Mouse (Mus musculus) gastrocnemius, postnatal 10 days (tissue): ENCODE results near the gene Minar1. TPM values are rescaled to one million over a fixed set of nuclear protein-coding genes. Genes with fewer than 3 reads are reported as not detected.

Experiments used
- DNase-seq: peaks from one replicate; pipeline ENCODE4 v3.0.0; 2021; ENCODE audit warnings: mixed read lengths
- long read RNA-seq, 2 experiments: library from polyadenylated mRNA; stranded (forward); transcript quantifications; one replicate each; pipeline ENCODE4 v2.0.0; 2021
- total RNA-seq, 2 experiments: library from RNA; stranded (reverse); gene quantifications; 2 replicates each; pipeline ENCODE4 v1.2.3; 2021

Gene Minar1
- under 1 TPM; 0.12 to 0.23 TPM for total RNA-seq
- long read RNA-seq, experiment 1: 0 reads
- long read RNA-seq, experiment 2: 0 reads

- peak; percentile 10 for DNase-seq
Observed at GRCm38 (mm10) chr9:89623006-89623760, at the start of gene Minar1. Gene Minar1 (minus strand): TSS chr9:89623125.

GRCm38 (mm10) chr9:89669878-89670277 is 47.0 kb upstream of the Minar1 start:
- no peak for DNase-seq

DNA sequence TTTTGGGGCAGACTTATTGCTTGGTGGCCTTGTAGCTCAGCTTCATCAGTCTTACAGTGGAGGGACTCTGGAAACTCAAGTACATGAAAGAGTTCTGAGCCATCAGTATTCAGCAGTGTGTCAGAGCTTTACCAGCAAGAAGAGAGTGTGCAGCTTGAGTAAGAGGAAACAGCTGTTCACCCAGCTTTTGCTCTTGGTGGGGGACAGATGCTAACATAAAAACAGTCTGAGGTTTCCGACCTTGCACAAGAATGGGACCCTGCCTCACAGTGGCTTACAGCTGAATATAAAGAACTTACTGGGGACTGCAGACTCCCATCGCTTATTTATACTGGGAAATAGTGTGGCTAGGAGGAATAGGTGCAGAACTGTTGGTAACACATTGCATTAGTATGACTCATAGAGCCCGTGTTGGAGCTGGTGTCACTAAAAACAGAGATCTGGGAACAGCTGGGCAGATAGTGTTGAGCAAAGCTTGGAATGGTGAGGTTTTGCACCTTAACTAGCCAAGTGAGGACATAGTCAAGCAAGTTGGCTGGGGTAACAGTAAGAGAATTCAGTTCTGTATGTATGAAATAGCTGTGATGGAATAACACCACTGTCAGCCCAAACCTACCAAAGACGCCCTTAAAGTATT is 44.5 kb upstream of the Minar1 start:
- DNase-seq: no peak

DNA sequence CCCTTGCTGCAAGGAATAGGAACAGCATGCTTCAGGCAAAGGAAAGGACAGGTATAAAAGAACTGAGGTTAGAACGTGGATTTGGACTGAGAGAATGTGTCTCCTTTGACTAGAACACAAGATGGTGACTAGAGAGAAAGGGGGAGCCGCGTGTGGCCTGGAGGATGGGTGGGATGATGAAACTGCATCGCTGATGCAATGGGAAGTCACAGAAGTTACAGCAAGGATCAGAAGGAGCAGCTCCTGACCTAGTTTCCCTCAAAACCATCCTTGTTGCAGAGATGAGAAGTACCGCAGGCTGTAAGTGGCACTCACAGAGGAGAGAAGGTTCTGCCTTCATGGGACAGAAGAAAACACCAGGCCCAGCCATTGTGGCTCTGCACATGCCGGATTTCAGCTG is 28.0 kb upstream of the Minar1 start:
- DNase-seq: no peak

GRCm38 (mm10) chr9:89637453-89637852 is 14.5 kb upstream of the Minar1 start:
- DNase-seq: no peak

DNA sequence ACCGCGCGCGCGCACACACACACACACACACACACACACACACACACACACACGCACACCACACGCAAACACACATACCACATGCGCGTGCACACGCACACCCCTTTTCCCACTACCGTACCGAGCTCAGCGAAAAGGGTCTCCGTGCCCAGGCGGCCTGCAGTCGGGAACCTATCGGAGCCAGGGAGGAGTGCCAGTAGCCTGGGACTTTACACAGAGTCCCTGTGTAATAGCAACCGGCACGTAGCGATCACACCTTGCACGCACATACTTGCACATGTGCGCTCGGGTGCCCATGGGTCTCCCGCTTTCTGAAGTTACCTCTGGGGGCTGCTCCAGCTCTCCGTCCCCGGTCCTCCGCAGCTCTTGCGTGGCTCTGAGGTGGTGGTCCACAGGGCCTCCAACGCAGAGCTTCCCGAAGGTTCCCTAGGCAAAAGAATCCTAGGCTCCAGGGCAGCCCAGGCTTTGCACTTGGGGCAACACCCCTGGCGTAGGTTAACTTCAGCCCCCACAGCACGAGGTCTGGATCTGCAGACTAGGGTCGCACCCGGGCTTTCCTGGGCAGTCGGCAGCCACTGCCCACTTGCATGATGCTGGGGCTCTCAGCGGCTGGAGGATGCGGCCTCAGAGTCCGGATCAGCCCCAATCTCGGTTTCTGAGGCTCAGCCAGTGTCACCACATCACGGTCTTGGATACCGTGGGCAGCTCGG is 474 bp downstream of the Minar1 start:
- no peak for DNase-seq

- no peak for DNase-seq
Observed at GRCm38 (mm10) chr9:89621750-89622149, 1.2 kb downstream of the Minar1 start.

DNA sequence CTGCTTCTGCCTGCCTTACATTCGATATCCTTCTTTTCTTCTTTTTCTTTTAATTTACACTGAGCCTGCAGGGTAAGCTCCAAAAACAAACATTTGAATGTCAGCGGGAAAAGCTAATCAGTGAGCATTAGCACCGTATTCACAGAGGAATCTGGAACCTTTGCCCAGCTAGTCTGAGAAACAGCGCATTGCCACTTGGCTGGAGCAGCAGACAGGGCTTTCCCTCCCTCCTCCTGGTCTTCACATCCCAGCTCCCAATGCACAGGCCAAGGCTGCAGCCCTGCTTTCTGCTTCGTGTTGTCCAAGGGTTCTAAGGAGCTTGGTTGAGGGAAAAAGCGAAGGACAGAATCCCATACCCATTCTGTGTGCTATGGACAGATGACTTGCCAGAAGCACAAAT is 2.6 kb downstream of the Minar1 start:
- no peak for DNase-seq

DNA sequence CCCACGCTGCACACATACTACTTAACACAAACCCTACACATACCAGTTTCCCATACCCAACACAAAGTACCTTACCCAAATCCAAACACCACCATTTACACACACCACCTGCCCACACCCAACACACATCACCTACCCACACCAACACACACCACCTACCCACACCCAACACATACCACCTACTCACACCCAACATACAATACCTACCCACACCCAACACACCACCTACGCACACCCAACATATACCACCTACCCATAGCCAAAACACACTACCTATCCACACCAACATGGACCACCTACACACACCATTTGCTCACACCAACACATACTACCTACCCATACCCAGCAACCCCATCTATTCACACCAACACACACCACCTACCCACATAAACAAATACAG is 6.0 kb downstream of the Minar1 start:
- no peak for DNase-seq

- no peak for DNase-seq
Observed at GRCm38 (mm10) chr9:89610592-89610991, 12.3 kb downstream of the Minar1 start.

DNA sequence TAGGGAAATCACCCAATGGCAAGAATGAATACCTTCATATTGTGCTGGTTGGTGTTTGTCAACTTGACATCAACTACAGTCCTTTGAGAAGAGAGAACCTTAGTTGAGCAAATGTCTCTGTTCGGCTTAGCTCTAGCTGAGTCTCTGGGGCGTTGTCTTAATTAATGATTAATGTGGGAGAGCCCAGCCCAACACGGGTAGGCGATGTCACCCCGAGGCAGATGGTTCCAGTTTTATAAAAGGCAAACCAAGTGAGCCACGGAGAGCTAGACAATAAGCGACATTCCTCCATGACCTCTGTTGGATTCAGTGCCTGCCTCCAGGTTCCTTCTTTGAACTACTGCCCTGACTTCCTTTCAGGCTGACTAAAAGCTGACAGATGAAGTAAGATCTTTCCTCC is 15.6 kb downstream of the Minar1 start:
- no peak for DNase-seq

- no peak for DNase-seq
Observed at GRCm38 (mm10) chr9:89606256-89606655, 16.7 kb downstream of the Minar1 start.

- no peak for DNase-seq
Observed at GRCm38 (mm10) chr9:89601891-89602290, 21.0 kb downstream of the Minar1 start.

GRCm38 (mm10) chr9:89600677-89601076 is 22.2 kb downstream of the Minar1 start:
- no peak for DNase-seq

DNA sequence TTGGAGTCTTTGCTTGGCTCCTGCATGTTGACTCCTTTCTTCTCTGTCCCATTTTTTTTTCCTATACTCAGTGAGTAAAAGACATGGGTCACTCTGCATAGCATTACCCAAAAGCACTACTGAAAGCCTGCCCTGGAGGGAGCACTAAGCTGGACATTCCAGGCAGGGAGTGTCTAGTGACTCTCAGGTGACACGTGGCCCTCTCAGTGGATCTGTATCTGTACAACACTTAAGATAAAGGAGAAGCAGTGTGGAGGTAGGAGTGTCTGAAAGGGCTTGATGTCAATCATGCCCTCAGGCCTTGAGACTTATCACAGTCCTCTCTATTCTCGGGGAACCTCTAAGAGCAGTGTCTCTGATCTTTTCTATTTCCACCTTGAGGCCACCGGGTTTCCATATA is 25.9 kb downstream of the Minar1 start:
- DNase-seq: no peak

- DNase-seq: no peak
Observed at GRCm38 (mm10) chr9:89596392-89596791, 26.5 kb downstream of the Minar1 start.

- DNase-seq: no peak
Observed at GRCm38 (mm10) chr9:89592391-89592790, 30.5 kb downstream of the Minar1 start.

- DNase-seq: no peak
Observed at GRCm38 (mm10) chr9:89578422-89578821, 44.5 kb downstream of the Minar1 start.

DNA sequence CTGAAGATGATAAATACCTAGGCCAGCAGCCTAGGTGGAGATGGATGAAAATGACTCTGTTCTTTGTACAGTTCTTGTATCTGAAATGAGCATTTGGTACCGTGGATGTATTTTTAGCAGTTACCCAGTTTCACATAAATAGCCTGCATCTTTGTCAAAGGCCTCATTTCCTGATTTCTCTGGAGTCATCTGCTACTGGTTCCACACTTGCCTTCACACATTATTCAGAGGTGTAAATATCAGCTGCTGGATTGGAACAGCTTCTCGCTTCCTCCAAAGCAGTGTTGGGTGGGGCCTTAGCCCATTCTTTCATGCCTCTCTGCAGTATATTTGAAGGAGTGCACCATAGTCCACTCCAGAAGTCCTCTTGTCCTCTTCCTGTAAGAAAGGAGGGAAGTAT is 70.3 kb downstream of the Minar1 start:
- no peak for DNase-seq
